Mouse (Mus musculus) MEL (cell line): ENCODE data around the gene Gm20458. TPM values are rescaled to one million over a fixed set of nuclear protein-coding genes. Genes with fewer than 3 reads are reported as not detected.

ENCODE experiments used
- DNase-seq: peaks from one replicate; pipeline ENCODE4 v3.0.0; 2011; ENCODE audit warnings: low read depth, low spot score
- H3K27ac ChIP-seq: 2 replicates; pipeline ENCODE4 v1.5.1; 2012; ENCODE audit warnings: low read depth, mild to moderate bottlenecking, control low read depth, low read length, moderate library complexity; ENCODE audit not compliant: control insufficient read depth
- H3K27me3 ChIP-seq, 2 experiments: fragments of 150-350 bp in 1 of 2; sonication (generic) in 1 of 2; 2 replicates each; pipeline ENCODE4 v1.6.1; 2012; ENCODE audit warnings: low read length in 2 of 2, mild to moderate bottlenecking in 2 of 2, improper control_type of control experiment in 1 of 2, moderate library complexity in 1 of 2; ENCODE audit not compliant: insufficient read depth in 2 of 2, control insufficient read depth in 1 of 2
- H3K36me3 ChIP-seq, 2 experiments: 2 replicates each; pipeline ENCODE4 v1.6.1; 2012 to 2014; ENCODE audit warnings: low read length in 2 of 2, improper control_type of control experiment in 1 of 2, inconsistent platforms in 1 of 2, mild to moderate bottlenecking in 1 of 2; ENCODE audit not compliant: insufficient read depth in 2 of 2, control insufficient read depth in 1 of 2
- H3K4me1 ChIP-seq, 2 experiments: fragments of 150-350 bp in 1 of 2; sonication (generic) in 1 of 2; 2 replicates each; pipeline ENCODE4 v1.6.1; 2012; ENCODE audit warnings: low read length in 2 of 2, improper control_type of control experiment in 1 of 2, mild to moderate bottlenecking in 1 of 2; ENCODE audit not compliant: insufficient read depth in 2 of 2, control insufficient read depth in 1 of 2
- H3K4me3 ChIP-seq, 2 experiments: fragments of 150-350 bp in 1 of 2; sonication (generic) in 1 of 2; 2 replicates each; pipeline ENCODE4 v1.5.1; 2012; ENCODE audit warnings: low read depth in 2 of 2, low read length in 2 of 2, mild to moderate bottlenecking in 2 of 2, moderate library complexity in 2 of 2, control low read depth in 1 of 2, improper control_type of control experiment in 1 of 2; ENCODE audit not compliant: control insufficient read depth in 1 of 2, insufficient read depth in 1 of 2
- H3K79me2 ChIP-seq: 2 replicates; pipeline ENCODE4 v1.6.1; 2012; ENCODE audit warnings: mild to moderate bottlenecking, low read length, moderate library complexity; ENCODE audit not compliant: control insufficient read depth, poor library complexity, insufficient read depth
- H3K9ac ChIP-seq: 2 replicates; pipeline ENCODE4 v1.6.1; 2012; ENCODE audit warnings: low read depth, mild to moderate bottlenecking, control low read depth, low read length, moderate library complexity; ENCODE audit not compliant: control insufficient read depth, poor library complexity, severe bottlenecking
- H3K9me3 ChIP-seq: fragments of 150-350 bp; sonication (generic); replicated peaks from 2 replicates; pipeline ENCODE4 v1.6.1; 2012; ENCODE audit warnings: mild to moderate bottlenecking, low read length, improper control_type of control experiment, moderate library complexity; ENCODE audit not compliant: insufficient read depth
- BHLHE40 ChIP-seq: IDR thresholded peaks from 2 replicates; pipeline ENCODE4 v1.6.1; 2012; ENCODE audit warnings: low read depth, mild to moderate bottlenecking, inconsistent platforms, low read length, improper control_type of control experiment, borderline replicate concordance
- CHD1 ChIP-seq: IDR thresholded peaks from 2 replicates; pipeline ENCODE4 v1.6.1; 2012; ENCODE audit warnings: low read depth, mild to moderate bottlenecking, inconsistent platforms, low read length, improper control_type of control experiment
- CTCF ChIP-seq, 3 experiments: IDR thresholded peaks in 2 of 3; conservative IDR thresholded peaks in 1 of 3; 2 replicates each; pipeline ENCODE4 v1.5.1; 2011 to 2012; ENCODE audit warnings: low read length in 3 of 3, low read depth in 2 of 3, mild to moderate bottlenecking in 2 of 3, improper control_type of control experiment in 1 of 3, inconsistent platforms in 1 of 3, mixed read lengths in 1 of 3, moderate library complexity in 1 of 3; ENCODE audit not compliant: control insufficient read depth in 1 of 3, insufficient read depth in 1 of 3, poor library complexity in 1 of 3, severe bottlenecking in 1 of 3
- ELF1 ChIP-seq: IDR thresholded peaks from 2 replicates; pipeline ENCODE4 v1.6.1; 2014; ENCODE audit warnings: low read depth, mild to moderate bottlenecking, inconsistent platforms, low read length, improper control_type of control experiment, moderate library complexity
- EP300 ChIP-seq, 2 experiments: IDR thresholded peaks; 2 replicates each; pipeline ENCODE4 v1.6.1; 2011; ENCODE audit warnings: improper control_type of control experiment in 2 of 2, low read length in 2 of 2, low read depth in 1 of 2, mild to moderate bottlenecking in 1 of 2
- ETS1 ChIP-seq: IDR thresholded peaks from 2 replicates; pipeline ENCODE4 v1.6.1; 2012; ENCODE audit warnings: low read depth, mild to moderate bottlenecking, inconsistent platforms, low read length, improper control_type of control experiment, moderate library complexity
- GATA1 ChIP-seq: IDR thresholded peaks from 2 replicates; pipeline ENCODE4 v1.6.1; 2011; ENCODE audit warnings: low read depth, low read length, improper control_type of control experiment
- HCFC1 ChIP-seq: IDR thresholded peaks from 2 replicates; pipeline ENCODE4 v1.6.1; 2012; ENCODE audit warnings: low read depth, mild to moderate bottlenecking, inconsistent platforms, low read length, improper control_type of control experiment, moderate library complexity
- JUND ChIP-seq: IDR thresholded peaks from 2 replicates; pipeline ENCODE4 v1.6.1; 2011; ENCODE audit warnings: low read depth, mild to moderate bottlenecking, improper control_type of control experiment, low read length
- KAT2A ChIP-seq: conservative IDR thresholded peaks from 2 replicates; pipeline ENCODE4 v1.6.1; 2012; ENCODE audit warnings: low read depth, low read length, improper control_type of control experiment, inconsistent platforms
- MAFK ChIP-seq: IDR thresholded peaks from 2 replicates; pipeline ENCODE4 v1.6.1; 2011; ENCODE audit warnings: low read depth, mild to moderate bottlenecking, low read length, improper control_type of control experiment, borderline replicate concordance
- MAZ ChIP-seq: IDR thresholded peaks from 2 replicates; pipeline ENCODE4 v1.6.1; 2012; ENCODE audit warnings: low read depth, mild to moderate bottlenecking, inconsistent platforms, low read length, improper control_type of control experiment
- MEF2A ChIP-seq: IDR thresholded peaks from 2 replicates; pipeline ENCODE4 v1.6.1; 2014; ENCODE audit warnings: low read depth, mild to moderate bottlenecking, inconsistent platforms, low read length, improper control_type of control experiment; ENCODE audit not compliant: poor library complexity, insufficient replicate concordance, severe bottlenecking; ENCODE audit errors: extremely low read depth
- MXI1 ChIP-seq: IDR thresholded peaks from 2 replicates; pipeline ENCODE4 v1.6.1; 2011; ENCODE audit warnings: mild to moderate bottlenecking, low read depth, low read length, improper control_type of control experiment
- MYB ChIP-seq: IDR thresholded peaks from 2 replicates; pipeline ENCODE4 v1.6.1; 2011; ENCODE audit warnings: mild to moderate bottlenecking, low read depth, low read length, improper control_type of control experiment
- NELFE ChIP-seq: IDR thresholded peaks from 2 replicates; pipeline ENCODE4 v1.6.1; 2011; ENCODE audit warnings: low read depth, low read length, improper control_type of control experiment
- RAD21 ChIP-seq: IDR thresholded peaks from 2 replicates; pipeline ENCODE4 v1.6.1; 2011; ENCODE audit warnings: mild to moderate bottlenecking, low read depth, low read length, improper control_type of control experiment
- SMC3 ChIP-seq: IDR thresholded peaks from 2 replicates; pipeline ENCODE4 v1.6.1; 2011; ENCODE audit warnings: low read depth, low read length, improper control_type of control experiment
- UBTF ChIP-seq: IDR thresholded peaks from 2 replicates; pipeline ENCODE4 v1.6.1; 2012; ENCODE audit warnings: low read depth, mild to moderate bottlenecking, inconsistent platforms, low read length, improper control_type of control experiment, moderate library complexity, borderline replicate concordance; ENCODE audit not compliant: insufficient read depth
- USF2 ChIP-seq, 2 experiments: IDR thresholded peaks; 2 replicates each; pipeline ENCODE4 v1.6.1; 2011 to 2012; ENCODE audit warnings: improper control_type of control experiment in 2 of 2, low read length in 2 of 2, borderline replicate concordance in 1 of 2, inconsistent platforms in 1 of 2, low read depth in 1 of 2, mild to moderate bottlenecking in 1 of 2; ENCODE audit not compliant: insufficient read depth in 1 of 2
- ZC3H11A ChIP-seq: IDR thresholded peaks from 2 replicates; pipeline ENCODE4 v1.6.1; 2012; ENCODE audit warnings: low read depth, mild to moderate bottlenecking, inconsistent platforms, low read length, improper control_type of control experiment
- ZKSCAN1 ChIP-seq: IDR thresholded peaks from 2 replicates; pipeline ENCODE4 v1.6.1; 2012; ENCODE audit warnings: low read depth, mild to moderate bottlenecking, inconsistent platforms, low read length, improper control_type of control experiment, moderate library complexity
- ZNF384 ChIP-seq: IDR thresholded peaks from 2 replicates; pipeline ENCODE4 v1.6.1; 2012; ENCODE audit warnings: low read depth, mild to moderate bottlenecking, inconsistent platforms, low read length, improper control_type of control experiment
- polyA plus RNA-seq, 2 experiments: library from polyadenylated mRNA; stranded (reverse) in 1 of 2; unstranded in 1 of 2; fragments of >175 nt in 1 of 2; fragments of >200 nt in 1 of 2; gene quantifications; 2 replicates each; pipeline versions ENCODE4 v1.2.1 to v1.2.4; 2012; ENCODE audit warnings: low replicate concordance in 2 of 2, low read depth in 1 of 2; ENCODE audit not compliant: insufficient read length in 2 of 2, insufficient read depth in 1 of 2, missing spikeins in 1 of 2
- total RNA-seq: library from RNA; depleted of rRNA; stranded (reverse); fragments of 300-350 nt; gene quantifications from 2 replicates; pipeline ENCODE4 v1.2.3, GENCODE M21; 2012

Gm20458 gene
- total and polyA plus RNA-seq, 3 experiments: 1.0 to 19.2 TPM; not detected in 1

GRCm38 (mm10) chr2:164421979-164422378 is 38.8 kb upstream of the Gm20458 start:
- peaks cover 0 to 4% of the 10 kb centered on the region in 2 experiments; a peak in 3 of 4 replicates for H3K27me3 ChIP-seq
- H3K4me1 ChIP-seq: no peaks in the 10 kb centered on the region
- TF ChIP-seq RAD21 (no peak), HCFC1 (no peak), MAZ (no peak), BHLHE40 (no peak), SMC3 (no peak), JUND (no peak), UBTF (no peak), ZC3H11A (no peak), MAFK (no peak), CHD1 (no peak), GATA1 (no peak), NELFE (no peak), KAT2A (no peak), MXI1 (no peak), ZKSCAN1 (no peak)
- DNase-seq: no peak
- H3K9ac ChIP-seq: no peak overlapping the region
- H3K36me3 ChIP-seq: no peaks in the 10 kb centered on the region
- no peaks in the 10 kb centered on the region for H3K79me2 ChIP-seq
- no peak overlapping the region for H3K4me3 ChIP-seq
- no peaks in the 10 kb centered on the region for H3K9me3 ChIP-seq
- H3K27ac ChIP-seq: no peak overlapping the region

DNA sequence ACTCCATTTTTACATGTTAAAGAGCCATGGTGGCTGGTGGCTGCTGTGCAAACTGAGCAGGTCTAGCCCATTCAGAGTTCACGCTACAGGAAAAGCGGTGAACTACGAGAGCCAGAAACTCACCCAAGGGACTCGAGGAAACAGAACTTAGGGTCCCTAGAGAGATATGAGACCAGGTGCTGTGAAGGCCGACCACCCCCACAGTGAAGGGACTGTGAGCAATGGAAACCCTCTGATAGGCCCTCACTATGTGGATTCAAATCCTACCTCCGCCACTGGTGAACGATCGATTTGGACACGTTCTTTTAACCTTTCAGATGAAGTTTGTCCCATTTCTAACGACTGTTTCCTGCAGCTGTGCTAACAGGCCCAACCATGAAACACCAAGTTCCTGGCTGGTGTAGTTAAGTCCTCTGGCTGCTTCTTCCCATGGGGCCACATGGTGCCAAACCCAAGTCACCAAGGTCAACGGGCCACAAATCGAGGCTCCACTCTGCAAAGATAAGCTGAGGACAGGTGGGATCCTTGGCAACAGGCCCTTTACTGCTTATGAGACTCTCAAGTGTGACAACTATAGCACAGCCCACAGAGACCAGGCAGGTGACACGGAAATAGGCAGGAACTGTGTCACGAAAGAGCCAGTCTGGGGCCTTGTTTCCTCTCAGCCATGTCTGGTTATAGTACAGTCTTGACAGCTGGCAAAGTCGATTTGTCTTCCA is 37.9 kb upstream of the Gm20458 start:
- no peak for DNase-seq
- no peaks in the 10 kb centered on the region for H3K36me3 ChIP-seq
- H3K4me1 ChIP-seq: no peaks in the 10 kb centered on the region
- no peaks in the 10 kb centered on the region for H3K9me3 ChIP-seq
- no peak overlapping the region for H3K27ac ChIP-seq
- H3K9ac ChIP-seq: no peak overlapping the region
- TF ChIP-seq ETS1: no peak
- TF ChIP-seq CHD1: no peak
- TF ChIP-seq EP300 (IDR thresholded peaks at IDR 0.05; ENCODE audit: low read depth in 1 of 2, low read length in 2 of 2): no peak
- no peak for TF ChIP-seq MYB
- no peak for TF ChIP-seq MEF2A
- TF ChIP-seq ELF1: no peak
- no peak for TF ChIP-seq USF2 (IDR thresholded peaks at IDR 0.05; ENCODE audit: borderline replicate concordance in 1 of 2, insufficient read depth in 1 of 2, low read depth in 1 of 2, low read length in 2 of 2)
- TF ChIP-seq ZNF384: no peak
- TF ChIP-seq CTCF (IDR thresholded peaks at IDR 0.05 in 2 of 3, conservative IDR thresholded peaks at IDR 0.05 in 1 of 3; ENCODE audit: control insufficient read depth in 1 of 3, insufficient read depth in 1 of 3, low read depth in 2 of 3, low read length in 3 of 3, poor library complexity in 1 of 3, severe bottlenecking in 1 of 3): no peak
- peaks cover 0 to 6% of the 10 kb centered on the region in 2 experiments; a peak in 3 of 4 replicates for H3K27me3 ChIP-seq
- no peaks in the 10 kb centered on the region for H3K79me2 ChIP-seq
- H3K4me3 ChIP-seq: no peak overlapping the region
